Mouse (Mus musculus) gastrocnemius, adult 18-20 months (tissue): ENCODE data around the gene Fam131a. TPM values are rescaled to one million over a fixed set of nuclear protein-coding genes. Genes with fewer than 3 reads are reported as not detected.
"Not testable (repeated sequence)": the region's sequence is repeated elsewhere in the genome, so short reads cannot be mapped to it uniquely, and the experiment has no call there.

Experiments
- DNase-seq: peaks from one replicate; pipeline ENCODE4 v3.0.0; 2021; ENCODE audit warnings: low spot score
- long read RNA-seq, 2 experiments: library from polyadenylated mRNA; stranded (forward); transcript quantifications; one replicate each; pipeline ENCODE4 v2.0.0; 2021
- total RNA-seq, 2 experiments: library from RNA; stranded (reverse); gene quantifications; 2 replicates each; pipeline ENCODE4 v1.2.3; 2021

The Fam131a gene
- total RNA-seq = 10 to 100 TPM; 47.5 to 59.9 TPM
- long read RNA-seq, experiment 1, transcript Fam131a-205 (7 exons, 962 nt) = minor isoform, 6 of 171 reads
- long read RNA-seq, experiment 1, transcript Fam131a-201 (6 exons, 2,432 nt) = major isoform, 101 of 171 reads
- long read RNA-seq, experiment 1, partial matches to known transcripts = 3 of 171 reads
- long read RNA-seq, experiment 1, other reads (novel, unspliced or antisense) = 61 of 171 reads
- long read RNA-seq, experiment 2, transcript Fam131a-201 (6 exons, 2,432 nt) = major isoform, 45 of 63 reads
- long read RNA-seq, experiment 2, partial matches to known transcripts = 2 of 63 reads
- long read RNA-seq, experiment 2, other reads (novel, unspliced or antisense) = 13 of 63 reads

GRCm38 (mm10) chr16:20693111-20693701, at the start of gene Fam131a:
Fam131a (plus strand) TSS chr16:20693241.
- peak; percentile 89 for DNase-seq

GRCm38 (mm10) chr16:20643911-20644310, 49.1 kb upstream of the Fam131a start:
- no peak for DNase-seq

GRCm38 (mm10) chr16:20651076-20651946, 41.7 kb upstream of the Fam131a start, which contains the start of gene Psmd2:
Psmd2 (plus strand) TSS chr16:20651652.
- DNase-seq = peak; percentile 97

- no peak for DNase-seq
These were observed 41.1 kb upstream of the Fam131a start for GRCm38 (mm10) chr16:20651947-20652310.

- DNase-seq = no peak
These were observed 39.7 kb upstream of the Fam131a start for GRCm38 (mm10) chr16:20653315-20653714.

GRCm38 (mm10) chr16:20657661-20658060, 35.4 kb upstream of the Fam131a start:
- DNase-seq = no peak

- DNase-seq = not testable (repeated sequence)
These were observed 25.0 kb upstream of the Fam131a start, which contains the start of gene Eif4g1 for GRCm38 (mm10) chr16:20668013-20668412. Eif4g1 (plus strand) TSS chr16:20668313.

GRCm38 (mm10) chr16:20670291-20670690, 22.8 kb upstream of the Fam131a start:
- DNase-seq = no peak

- DNase-seq = no peak
These were observed 21.2 kb upstream of the Fam131a start for GRCm38 (mm10) chr16:20671886-20672285.

- DNase-seq = peak; percentile 96
These were observed 20.5 kb upstream of the Fam131a start for GRCm38 (mm10) chr16:20672500-20672902.

- peak; percentile 56 for DNase-seq
These were observed 19.9 kb upstream of the Fam131a start for GRCm38 (mm10) chr16:20672965-20673705.

- DNase-seq = no peak
These were observed 19.2 kb upstream of the Fam131a start for GRCm38 (mm10) chr16:20673706-20674303.

GRCm38 (mm10) chr16:20675213-20675612, 17.8 kb upstream of the Fam131a start:
- DNase-seq = no peak

- no peak for DNase-seq
These were observed 16.3 kb upstream of the Fam131a start for GRCm38 (mm10) chr16:20676702-20677101.

GRCm38 (mm10) chr16:20677380-20677779, 15.7 kb upstream of the Fam131a start:
- no peak for DNase-seq

GRCm38 (mm10) chr16:20677974-20678675, 14.9 kb upstream of the Fam131a start:
- DNase-seq = peak; percentile 92

GRCm38 (mm10) chr16:20690774-20691173, 2.3 kb upstream of the Fam131a start:
- DNase-seq = no peak

GRCm38 (mm10) chr16:20691617-20692016, 1.4 kb upstream of the Fam131a start:
- DNase-seq = no peak

GRCm38 (mm10) chr16:20692241-20692965, 638 bp upstream of the Fam131a start:
- DNase-seq = no peak
